Mouse (Mus musculus) mature B cell (primary cell): Measurements from ENCODE around the gene Ccno.

Source experiments
- in situ Hi-C: fragments of 300-500 bp; cut with MboI; formaldehyde crosslinking; loops from 2 replicates; pipeline ENCODE4 v1.14.3; 2019

Gene Ccno

GRCm38 (mm10) chr13:112987532-112987943, at the start of gene Ccno:
Ccno (plus strand) TSS chr13:112987802.
- in situ Hi-C loops: loop anchor here (10.0 kb wide), 1 partner anchor 47 kb away; the partner anchor contains the start of gene Cdc20b

DNA sequence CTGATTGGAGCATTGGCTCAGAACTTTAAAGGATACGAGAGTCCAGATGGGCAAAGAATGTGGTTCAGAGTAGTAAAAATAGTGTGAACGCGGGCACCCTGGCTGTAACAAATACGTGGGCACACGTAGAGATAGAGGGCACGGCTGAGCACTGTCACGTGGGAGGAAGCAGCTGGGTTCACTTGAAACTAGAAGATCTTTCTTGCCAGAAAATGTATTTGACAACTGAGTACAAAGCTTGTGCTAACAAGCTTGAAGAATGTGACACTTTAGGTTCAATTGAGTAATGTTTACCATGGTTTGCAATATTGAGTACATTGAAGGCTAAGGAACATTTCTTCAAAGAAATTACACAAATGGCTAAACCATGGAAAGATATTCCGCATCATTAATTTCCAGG, 49.5 kb upstream of the Ccno start:
- in situ Hi-C loops: no loop called here

DNA sequence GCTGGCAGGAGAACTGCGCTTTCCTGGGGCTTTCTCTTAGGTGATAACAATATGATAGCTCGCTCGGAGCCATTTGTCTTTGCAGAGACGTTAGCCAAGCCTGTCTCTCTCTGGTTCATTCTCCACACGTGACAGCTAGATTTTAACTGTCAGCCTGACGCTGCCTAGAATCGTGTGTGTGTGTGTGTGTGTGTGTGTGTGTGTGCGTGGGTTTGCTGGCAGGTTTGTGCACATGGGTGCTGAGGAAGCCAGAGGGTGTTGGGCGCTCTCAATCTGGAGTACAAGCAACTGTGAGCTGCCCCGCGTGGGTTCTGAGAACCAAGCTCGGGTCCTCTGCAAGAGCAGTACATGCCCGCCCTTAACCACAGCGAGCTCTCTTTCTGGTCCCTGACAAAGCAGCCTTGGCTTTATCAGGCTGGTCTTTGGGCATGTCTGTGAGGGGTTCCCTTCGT, 45.7 kb upstream of the Ccno start:
- in situ Hi-C loops: no loop called here

DNA sequence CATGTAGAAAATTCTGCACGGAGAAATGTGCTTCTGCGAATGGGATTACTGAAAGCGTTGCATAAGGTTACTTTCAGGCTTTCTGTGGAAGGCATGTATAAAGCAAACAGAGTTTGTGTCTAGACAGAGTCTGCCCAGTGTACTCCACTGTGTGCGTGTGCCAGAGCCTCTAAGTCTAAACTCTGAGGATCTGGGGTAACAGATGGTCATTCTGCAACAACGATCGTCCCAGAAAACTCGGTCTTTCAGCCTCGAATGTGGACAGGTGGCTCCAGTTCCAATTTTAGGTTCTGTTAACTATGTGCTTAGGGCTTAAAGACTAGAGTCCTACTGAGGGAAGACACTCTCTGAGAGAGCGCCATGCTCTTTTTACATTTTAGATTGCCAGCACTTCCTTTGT, 42.3 kb upstream of the Ccno start:
- in situ Hi-C loops: no loop called here

DNA sequence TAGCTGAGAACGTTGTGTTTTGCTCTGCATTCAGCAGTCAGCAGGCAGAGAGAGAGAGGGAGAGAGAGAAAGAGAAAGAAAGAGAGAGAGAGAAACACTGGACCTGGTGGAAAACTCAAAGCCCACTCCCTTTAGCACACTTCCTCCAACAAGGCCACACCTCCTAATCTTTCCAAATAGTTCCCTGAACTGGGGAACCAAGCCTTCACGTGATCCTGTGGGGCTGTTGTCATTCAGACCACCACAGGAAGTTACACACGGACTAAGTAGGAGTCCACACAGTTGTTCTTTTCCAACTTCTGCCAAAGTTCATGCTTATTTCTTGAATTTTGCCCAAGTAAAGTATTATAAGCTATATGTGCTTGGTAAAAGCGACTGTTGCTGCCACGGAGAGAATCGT, 41.7 kb upstream of the Ccno start:
- in situ Hi-C loops: no loop called here

DNA sequence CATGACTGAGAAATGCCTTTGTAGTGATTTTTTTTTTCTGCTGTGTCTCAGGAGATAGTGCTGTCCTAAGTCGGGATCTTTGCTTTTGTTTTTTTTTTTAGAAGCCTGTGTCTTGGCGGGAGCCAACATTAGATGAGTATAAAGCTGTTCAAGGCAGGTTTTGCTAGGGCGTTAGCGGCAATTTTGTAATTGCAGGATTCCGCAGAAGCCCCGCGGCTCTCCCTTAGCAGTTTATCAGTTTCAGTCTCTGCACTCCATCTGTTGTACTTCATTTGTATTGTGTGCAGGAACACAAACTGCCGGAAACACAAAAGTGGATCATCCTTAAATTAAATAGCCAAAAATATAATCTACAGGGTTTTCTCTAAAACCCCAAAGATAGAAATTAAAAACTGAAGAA, 33.5 kb upstream of the Ccno start:
- in situ Hi-C loops: no loop called here

DNA sequence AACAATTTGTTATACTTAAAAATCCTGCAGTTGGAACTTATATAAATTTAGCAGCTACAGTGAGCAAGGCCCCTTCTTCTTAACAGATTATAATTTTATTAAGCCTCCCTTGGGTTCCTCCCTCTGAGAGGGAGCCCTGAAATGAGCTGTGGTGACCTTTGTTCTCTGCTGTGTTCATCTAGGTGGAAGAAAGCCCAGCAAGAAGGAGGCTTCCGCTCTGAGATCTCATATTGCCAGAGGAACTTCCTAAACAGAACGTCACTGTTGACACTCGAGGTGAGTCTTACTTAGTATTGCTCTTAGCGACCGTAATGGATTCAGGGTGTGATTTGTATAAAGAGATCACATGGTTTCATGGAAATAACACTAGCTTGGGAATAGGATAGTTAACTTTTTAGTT, 24.5 kb upstream of the Ccno start:
- in situ Hi-C loops: no loop called here

DNA sequence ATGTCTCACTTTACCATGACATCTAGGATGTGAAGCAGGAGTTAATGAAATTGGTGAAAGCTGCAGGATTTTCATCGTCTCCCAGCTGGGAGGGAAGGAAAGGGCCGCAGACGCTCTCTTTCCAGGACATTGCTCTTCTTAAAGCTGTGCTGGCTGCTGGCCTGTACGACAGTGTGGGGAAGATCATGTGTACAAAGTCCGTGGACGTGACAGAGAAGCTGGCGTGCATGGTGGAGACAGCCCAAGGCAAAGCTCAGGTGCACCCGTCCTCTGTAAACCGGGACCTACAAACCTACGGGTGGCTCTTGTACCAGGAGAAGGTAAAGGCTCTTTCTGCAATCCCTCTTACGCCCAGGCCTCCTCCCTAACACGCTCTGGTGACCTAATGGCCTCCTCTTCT, 23.2 kb upstream of the Ccno start:
- in situ Hi-C loops: no loop called here

DNA sequence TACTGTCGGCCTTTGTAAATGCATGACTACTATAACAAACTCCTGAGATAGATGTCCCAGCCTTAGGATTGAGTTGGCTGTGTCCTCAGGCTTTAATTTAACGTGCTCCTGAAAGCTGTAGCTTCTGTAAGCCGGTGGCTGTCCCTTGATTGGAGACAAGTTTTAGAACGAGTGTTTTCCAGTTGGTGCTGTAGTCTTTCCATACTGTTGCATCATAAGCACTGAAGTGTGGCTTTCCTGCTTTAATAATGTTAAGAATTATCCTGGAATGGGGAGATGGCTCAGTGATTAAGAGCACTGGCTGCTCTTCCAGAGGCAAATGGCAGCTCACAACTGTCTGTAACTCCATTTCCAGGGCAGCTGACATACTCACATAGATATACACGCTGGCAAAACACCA, 20.3 kb upstream of the Ccno start:
- in situ Hi-C loops: no loop called here

DNA sequence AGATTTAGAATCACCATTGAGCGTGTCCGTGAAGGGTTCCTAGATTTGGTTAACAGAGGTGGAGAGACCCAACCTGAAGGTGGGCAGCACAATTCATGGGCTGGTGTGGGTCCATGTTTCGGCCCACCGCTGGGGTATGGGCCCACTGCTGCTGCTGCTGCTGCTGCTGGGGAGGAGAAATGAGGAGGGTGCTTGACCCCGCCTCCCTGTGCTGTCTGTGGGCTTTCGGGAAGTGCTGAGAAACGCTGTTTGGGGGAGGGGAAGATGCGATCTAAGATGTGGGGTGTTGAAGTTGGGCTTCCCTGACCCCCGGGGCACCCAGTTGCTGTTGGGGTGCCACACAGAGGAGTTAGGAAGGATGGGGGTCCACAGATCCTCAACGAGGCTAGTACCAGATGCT, 10.9 kb upstream of the Ccno start:
- in situ Hi-C loops: no loop called here

DNA sequence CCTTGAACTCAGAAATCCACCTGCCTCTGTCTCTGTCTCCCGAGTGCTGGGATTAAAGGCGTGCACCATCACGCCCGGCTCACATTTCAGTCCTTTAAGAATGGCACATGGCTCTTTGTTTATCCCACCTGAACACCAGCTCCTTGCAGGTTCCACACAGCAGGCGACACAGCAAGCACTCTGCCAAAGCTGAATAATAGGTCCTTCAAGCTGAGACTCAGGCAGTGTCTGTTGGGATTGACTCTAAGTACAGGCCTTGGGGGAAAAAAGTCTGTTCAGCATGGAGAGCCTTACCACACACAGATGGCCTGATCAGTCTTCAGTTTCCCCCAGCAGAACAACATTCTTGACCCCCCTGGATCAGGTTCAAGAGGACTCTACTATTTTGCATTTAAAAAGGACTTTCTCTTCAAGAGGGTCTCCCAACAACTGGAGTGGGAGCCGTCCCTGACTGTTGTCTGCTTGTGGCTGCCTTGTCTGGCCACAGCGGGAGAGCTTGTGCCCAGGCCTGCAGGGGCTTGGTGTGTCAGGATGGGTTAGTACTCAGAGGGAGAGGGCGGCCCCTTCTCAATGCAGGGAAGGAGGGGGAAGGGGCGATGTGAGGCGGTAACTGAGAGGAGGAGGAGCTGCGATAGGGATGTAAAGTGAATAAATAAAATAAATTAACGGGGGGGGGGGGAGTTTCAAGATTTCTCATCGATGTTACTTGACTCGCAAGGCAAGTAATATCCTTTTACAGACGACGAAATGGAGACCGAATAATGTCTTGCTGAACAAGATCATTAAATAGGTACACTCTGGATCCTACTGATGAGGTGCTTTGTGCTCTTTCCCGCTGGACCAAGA, 1.8 kb upstream of the Ccno start:
- in situ Hi-C loops: loop anchor here (10.0 kb wide), 1 partner anchor 49 kb away; the partner anchor contains the start of gene Cdc20b

- in situ Hi-C loops: loop anchor here (10.0 kb wide), 1 partner anchor 48 kb away; the partner anchor contains the start of gene Cdc20b
Observed at GRCm38 (mm10) chr13:112986451-112986950, 1.1 kb upstream of the Ccno start.

- in situ Hi-C loops: loop anchor here (10.0 kb wide), 1 partner anchor 47 kb away; the partner anchor contains the start of gene Cdc20b
Observed at GRCm38 (mm10) chr13:112987991-112988390, 389 bp downstream of the Ccno start.

DNA sequence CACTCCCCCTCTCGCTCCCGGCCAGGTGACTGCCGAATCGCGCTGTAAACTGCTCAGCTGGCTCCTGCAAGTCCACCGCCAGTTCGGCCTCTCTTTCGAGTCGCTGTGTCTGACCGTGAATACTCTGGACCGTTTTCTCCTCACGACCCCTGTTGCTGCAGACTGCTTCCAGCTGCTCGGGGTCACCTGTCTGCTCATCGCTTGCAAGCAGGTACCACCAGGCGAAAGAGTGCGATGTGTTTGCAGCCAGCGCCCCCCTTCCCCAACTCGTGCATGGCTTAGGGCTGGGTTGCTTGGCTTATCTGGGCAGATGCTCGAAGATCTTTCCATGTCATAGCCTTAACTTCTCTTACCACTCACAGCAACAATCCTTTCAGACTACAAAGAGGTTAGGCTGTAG, 1.3 kb downstream of the Ccno start:
- in situ Hi-C loops: loop anchor here (10.0 kb wide), 1 partner anchor 46 kb away; the partner anchor contains the start of gene Cdc20b

GRCm38 (mm10) chr13:112989541-112989940, 1.9 kb downstream of the Ccno start:
- in situ Hi-C loops: loop anchor here (10.0 kb wide), 1 partner anchor 45 kb away; the partner anchor contains the start of gene Cdc20b

DNA sequence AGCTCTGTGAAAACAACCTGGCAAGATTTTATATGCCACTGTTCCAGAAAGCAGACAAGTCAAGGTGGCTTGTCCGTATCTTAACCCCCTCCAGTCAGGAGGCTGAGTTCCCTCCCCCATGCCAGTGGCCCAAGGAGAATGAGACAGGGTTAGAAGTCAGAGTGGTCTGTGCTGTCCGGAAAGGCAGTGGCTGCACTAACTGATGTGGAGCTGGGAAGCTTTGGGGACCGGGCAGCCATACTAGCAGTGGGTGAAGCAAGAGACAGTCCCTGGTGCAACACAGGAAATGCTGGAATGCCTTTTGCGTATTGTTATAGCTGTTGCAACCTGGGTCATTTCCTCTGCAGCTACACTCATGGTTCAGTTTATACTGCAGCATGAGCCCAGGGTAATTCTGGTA, 2.7 kb downstream of the Ccno start:
- in situ Hi-C loops: no loop called here

GRCm38 (mm10) chr13:112993531-112994152, 6.0 kb downstream of the Ccno start, which contains the start of gene Mcidas:
Mcidas (plus strand) TSS chr13:112993845.
- in situ Hi-C loops: no loop called here

- in situ Hi-C loops: no loop called here
Observed at GRCm38 (mm10) chr13:112994191-112994590, 6.6 kb downstream of the Ccno start.

DNA sequence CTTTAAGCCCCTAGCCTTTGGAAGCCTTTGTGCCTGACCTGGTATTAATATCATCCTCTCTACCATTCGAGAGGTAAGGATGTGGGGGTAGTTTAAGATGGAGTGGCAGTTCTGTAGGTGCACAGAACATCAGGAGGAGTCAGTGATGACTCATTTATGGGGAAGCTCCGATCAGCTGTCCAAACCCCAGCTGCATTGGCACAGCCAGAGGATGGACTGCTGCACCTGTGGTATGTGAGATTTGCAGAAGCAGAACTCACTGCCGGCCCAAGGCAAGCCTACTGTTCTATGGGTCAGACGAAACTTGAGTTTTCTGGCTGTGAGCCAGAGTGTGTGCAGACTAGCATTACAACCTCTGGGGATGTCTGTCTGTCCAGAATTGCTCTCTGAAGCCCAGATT, 8.8 kb downstream of the Ccno start:
- in situ Hi-C loops: no loop called here

GRCm38 (mm10) chr13:112997369-112997768, 9.8 kb downstream of the Ccno start:
- in situ Hi-C loops: no loop called here

- in situ Hi-C loops: no loop called here
Observed at GRCm38 (mm10) chr13:112998427-112999201, 11.0 kb downstream of the Ccno start.

GRCm38 (mm10) chr13:113000090-113000489, 12.5 kb downstream of the Ccno start:
- in situ Hi-C loops: no loop called here
